Mouse (Mus musculus) spleen, postnatal 36 days (tissue): ENCODE data around the gene Carmil1.
"Not testable (repeated sequence)": the region's sequence is repeated elsewhere in the genome, so short reads cannot be mapped to it uniquely, and the experiment has no call there.

Experiments
- DNase-seq, 2 experiments: peaks; one replicate each; pipeline ENCODE4 v3.0.0; 2022; ENCODE audit warnings: low spot score in 2 of 2, mixed read lengths in 1 of 2

Carmil1 gene

GRCm38 (mm10) chr13:24104611-24105339, 175.8 kb downstream of the Carmil1 start:
- not testable (repeated sequence) for DNase-seq

GRCm38 (mm10) chr13:24104016-24104415, 176.6 kb downstream of the Carmil1 start:
- no peak for DNase-seq

- no peak for DNase-seq
Measured at GRCm38 (mm10) chr13:24103152-24103551, 177.4 kb downstream of the Carmil1 start.

- DNase-seq: no peak
Measured at GRCm38 (mm10) chr13:24102256-24102655, 178.3 kb downstream of the Carmil1 start.

- DNase-seq: no peak
Measured at GRCm38 (mm10) chr13:24101157-24102130, 179.2 kb downstream of the Carmil1 start.

- no peak for DNase-seq
Measured at GRCm38 (mm10) chr13:24100516-24101094, 180.0 kb downstream of the Carmil1 start.

- no peak for DNase-seq
Measured at GRCm38 (mm10) chr13:24096573-24096972, 184.0 kb downstream of the Carmil1 start.

GRCm38 (mm10) chr13:24094825-24095547, 185.6 kb downstream of the Carmil1 start:
- DNase-seq: no peak

GRCm38 (mm10) chr13:24093108-24093507, 187.5 kb downstream of the Carmil1 start:
- DNase-seq: no peak

GRCm38 (mm10) chr13:24092073-24092472, 188.5 kb downstream of the Carmil1 start:
- no peak for DNase-seq

- no peak for DNase-seq
Measured at GRCm38 (mm10) chr13:24082153-24082552, 198.4 kb downstream of the Carmil1 start.

GRCm38 (mm10) chr13:24081698-24082097, 198.9 kb downstream of the Carmil1 start:
- no peak for DNase-seq

GRCm38 (mm10) chr13:24072588-24072987, 208.0 kb downstream of the Carmil1 start:
- no peak for DNase-seq

GRCm38 (mm10) chr13:24067553-24067952, 213.0 kb downstream of the Carmil1 start:
- DNase-seq: no peak

GRCm38 (mm10) chr13:24065536-24065935, 215.1 kb downstream of the Carmil1 start:
- DNase-seq: no peak

GRCm38 (mm10) chr13:24062770-24063169, 217.8 kb downstream of the Carmil1 start:
- no peak for DNase-seq

- DNase-seq: no peak
Measured at GRCm38 (mm10) chr13:24055072-24055869, 225.3 kb downstream of the Carmil1 start.

- no peak for DNase-seq
Measured at GRCm38 (mm10) chr13:24051496-24051895, 229.1 kb downstream of the Carmil1 start.

GRCm38 (mm10) chr13:24050330-24050729, 230.3 kb downstream of the Carmil1 start:
- no peak for DNase-seq

- DNase-seq: no peak
Measured at GRCm38 (mm10) chr13:24049267-24050034, 231.1 kb downstream of the Carmil1 start.
